Mouse (Mus musculus) intestine, postnatal 0 days (tissue): ENCODE data around the gene M6pr. TPM values are rescaled to one million over a fixed set of nuclear protein-coding genes. Genes with fewer than 3 reads are reported as not detected.

Experiments
- ATAC-seq: fragments of 200-750 bp; cut with Nextera tagmentation; 2 replicates; pipeline ENCODE4 v1.8.0; 2017; ENCODE audit warnings: mild to moderate bottlenecking, moderate TSS enrichment, moderate library complexity
- H3K27ac ChIP-seq: fragments of 300-500 bp; sonication (generic); 2 replicates; pipeline ENCODE4 v1.5.1; 2014; ENCODE audit warnings: mild to moderate bottlenecking, low read depth, low read length, moderate library complexity
- H3K27me3 ChIP-seq: fragments of 300-500 bp; sonication (generic); replicated peaks from 2 replicates; pipeline ENCODE4 v1.6.1; 2014; ENCODE audit warnings: low read length, mixed read lengths; ENCODE audit not compliant: control insufficient read depth, insufficient read depth
- H3K36me3 ChIP-seq: fragments of 300-500 bp; sonication (generic); 2 replicates; pipeline ENCODE4 v1.6.1; 2014; ENCODE audit warnings: mild to moderate bottlenecking, moderate library complexity; ENCODE audit not compliant: control insufficient read depth, insufficient read depth
- H3K4me1 ChIP-seq: fragments of 300-500 bp; sonication (generic); replicated peaks from 2 replicates; pipeline ENCODE4 v1.6.1; 2014; ENCODE audit warnings: antibody characterized with exemption, low read length, mixed read lengths; ENCODE audit not compliant: control insufficient read depth, insufficient read depth
- H3K4me2 ChIP-seq: fragments of 300-500 bp; sonication (generic); replicated peaks from 2 replicates; pipeline ENCODE4 v1.6.1; 2014; ENCODE audit warnings: low read depth, mild to moderate bottlenecking, moderate library complexity
- H3K4me3 ChIP-seq: fragments of 300-500 bp; sonication (generic); 2 replicates; pipeline ENCODE4 v1.5.1; 2014; ENCODE audit warnings: low read depth, low read length
- H3K9ac ChIP-seq: fragments of 300-500 bp; sonication (generic); 2 replicates; pipeline ENCODE4 v1.6.1; 2014; ENCODE audit warnings: mild to moderate bottlenecking, low read depth, low read length
- H3K9me3 ChIP-seq: fragments of 300-500 bp; sonication (generic); 2 replicates; pipeline ENCODE4 v1.6.1; 2016; ENCODE audit warnings: mixed run types; ENCODE audit not compliant: control insufficient read depth
- CTCF ChIP-seq: sonication (generic); IDR thresholded peaks from 2 replicates; pipeline ENCODE4 v1.5.1; 2016; ENCODE audit warnings: low read depth, mild to moderate bottlenecking, control low read depth, antibody characterized with exemption, moderate library complexity
- WGBS: fragments of 180-500 bp; shearing (Covaris S2); extraction: QIAGEN DNeasy Blood & Tissue Kit; methylation state at CpG from one replicate; pipeline ENCODE4 v1.1.7; 2014; 5-methylcytosine and 5-hydroxymethylcytosine counted together
- polyA plus RNA-seq: library from polyadenylated mRNA; unstranded; fragments of >200 nt; fragmentation: Nextera tagmentation; extraction: Ambion mirVana; gene quantifications from 2 replicates; pipeline ENCODE4 v1.2.1, GENCODE M21; 2015

The M6pr gene
- polyA plus RNA-seq, 1 experiment from 2014 or later, result 92.2 TPM

DNA sequence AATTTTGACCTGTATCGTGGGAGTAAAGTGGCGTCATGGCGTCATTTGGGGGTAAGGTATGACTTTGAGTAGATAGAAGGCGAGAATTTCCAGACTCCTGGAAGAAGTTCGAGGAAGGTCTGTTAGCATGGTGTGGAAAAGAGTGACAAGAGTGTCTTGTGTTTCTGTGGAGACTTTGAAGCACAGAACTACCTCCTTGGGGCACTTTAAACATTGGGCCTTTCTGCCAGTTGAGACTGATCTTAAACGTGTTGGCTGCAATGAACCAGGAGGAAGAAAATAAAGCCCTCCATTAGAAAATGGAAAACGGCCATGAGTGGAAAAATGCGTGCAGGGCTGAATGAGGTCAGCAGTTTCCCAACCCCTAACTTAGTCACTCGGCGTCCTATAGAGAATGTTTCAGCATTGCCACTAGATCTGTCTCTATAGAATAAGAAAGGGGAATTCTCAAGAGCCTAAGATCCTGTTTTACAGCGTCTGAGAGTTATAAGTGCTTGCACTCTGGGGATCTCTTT is 983 bp downstream of the M6pr start:
- no peak for TF ChIP-seq CTCF
- peak overlapping the region; percentile 81 for H3K9ac ChIP-seq
- H3K27me3 ChIP-seq, result no peaks in the 10 kb centered on the region
- H3K27ac ChIP-seq, result peak overlapping the region; percentile 76; the same call in 1 of the 2 replicates
- 0 out of 2 replicates have a peak, but pooled peaks cover 8% of the 10 kb centered on the region for H3K4me1 ChIP-seq
- peak overlapping the region; percentile 84 for H3K4me2 ChIP-seq
- H3K9me3 ChIP-seq, result no peaks in the 10 kb centered on the region
- 2% methylated on average over 11 of the region's 11 CpGs for WGBS
- peak overlapping the region; percentile 79 for H3K4me3 ChIP-seq
- no peak for ATAC-seq
- H3K36me3 ChIP-seq, result peaks cover 14% of the 10 kb centered on the region

DNA sequence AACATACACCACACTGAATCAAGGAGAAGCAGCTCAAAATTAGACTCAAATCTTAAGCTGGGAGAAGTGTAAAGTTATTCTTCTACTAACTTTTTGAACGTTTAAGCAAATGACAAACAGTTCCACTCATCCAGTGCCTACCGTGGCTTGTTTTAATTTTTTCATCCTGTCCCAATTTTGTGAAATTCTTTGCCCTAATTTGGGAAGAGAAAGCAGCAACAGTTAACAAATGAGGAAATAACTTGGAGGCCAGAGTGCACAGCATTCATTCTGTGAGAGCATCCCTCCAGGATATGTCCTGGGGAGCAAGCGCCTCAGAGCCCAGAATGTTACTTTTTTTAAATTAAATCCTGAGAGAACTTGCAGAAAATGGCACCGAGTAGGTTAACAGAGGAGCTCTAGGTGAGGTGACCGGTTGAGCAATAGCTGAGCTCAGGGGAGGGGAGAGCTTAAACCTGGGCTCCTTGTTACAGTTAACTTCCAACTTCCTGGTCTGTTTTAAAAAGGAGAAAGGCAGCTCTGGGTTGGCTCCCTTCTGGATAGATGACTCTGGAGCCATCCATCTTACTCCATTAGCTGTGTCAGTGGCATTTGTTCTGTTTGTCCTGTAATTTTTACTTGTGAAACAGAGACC is 1.8 kb downstream of the M6pr start:
- WGBS, result 41% methylated on average over 5 of the region's 5 CpGs
- Histone ChIP-seq H3K4me2 (peak overlapping the region; percentile 84), H3K4me3 (peak overlapping the region; percentile 79; the same call in 1 of the 2 replicates), H3K36me3 (peaks cover 21% of the 10 kb centered on the region), H3K9ac (no peak overlapping the region), H3K27me3 (no peaks in the 10 kb centered on the region), H3K4me1 (0 out of 2 replicates have a peak, but pooled peaks cover 8% of the 10 kb centered on the region), H3K9me3 (no peaks in the 10 kb centered on the region), H3K27ac (no peak overlapping the region)
- no peak for TF ChIP-seq CTCF
- ATAC-seq, result no peak

DNA sequence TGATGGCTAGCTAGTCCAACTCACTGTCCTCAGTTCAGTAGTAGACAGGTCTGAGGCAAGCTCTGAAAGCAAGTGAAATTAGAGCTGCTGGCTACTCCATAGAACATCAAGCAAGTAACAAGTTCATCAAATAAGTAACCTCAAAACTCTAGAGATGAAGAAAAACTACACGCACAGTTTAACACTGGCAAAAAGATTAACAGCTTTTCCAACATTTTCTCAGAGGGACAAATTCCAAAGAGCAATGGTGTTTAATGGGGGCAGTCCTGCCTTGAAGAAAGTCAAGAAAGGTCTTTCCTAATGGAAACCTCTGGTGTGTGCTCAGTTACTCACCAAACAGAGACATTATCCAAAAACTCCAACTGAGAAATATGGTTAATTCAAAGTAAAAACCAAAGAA is 10.2 kb downstream of the M6pr start:
- Histone ChIP-seq H3K36me3 (peaks cover 58% of the 10 kb centered on the region), H3K9ac (no peak overlapping the region)
- ATAC-seq, result no peak

GRCm38 (mm10) chr6:122325361-122325975 is 16.9 kb downstream of the M6pr start:
- Histone ChIP-seq H3K36me3 (peaks cover 17% of the 10 kb centered on the region; the same call in 1 of the 2 replicates), H3K9me3 (no peaks in the 10 kb centered on the region), H3K27ac (no peak overlapping the region), H3K4me2 (no peak overlapping the region), H3K4me1 (no peaks in the 10 kb centered on the region), H3K27me3 (no peaks in the 10 kb centered on the region), H3K9ac (no peak overlapping the region), H3K4me3 (no peak overlapping the region)
- 84% methylated on average over 6 of the region's 6 CpGs for WGBS
- ATAC-seq, result no peak
- no peak for TF ChIP-seq CTCF

More for the DNA sequence above, 10.2 kb downstream of the M6pr start:
- Histone ChIP-seq H3K4me1 (no peaks in the 10 kb centered on the region), H3K27ac (no peak overlapping the region), H3K4me3 (no peak overlapping the region), H3K4me2 (no peak overlapping the region), H3K9me3 (no peaks in the 10 kb centered on the region), H3K27me3 (no peaks in the 10 kb centered on the region)
- WGBS, result 98% methylated on average over 1 of the region's 1 CpGs
- no peak for TF ChIP-seq CTCF

GRCm38 (mm10) chr6:122333081-122333612 is 24.6 kb downstream of the M6pr start:
- WGBS, result 86% methylated on average over 13 of the region's 13 CpGs
- Histone ChIP-seq H3K9me3 (no peaks in the 10 kb centered on the region), H3K36me3 (peaks cover 15% of the 10 kb centered on the region), H3K4me1 (no peaks in the 10 kb centered on the region), H3K9ac (no peak overlapping the region), H3K4me3 (no peak overlapping the region), H3K27ac (no peak overlapping the region), H3K4me2 (no peak overlapping the region), H3K27me3 (no peaks in the 10 kb centered on the region)
- ATAC-seq, result no peak
- no peak for TF ChIP-seq CTCF

GRCm38 (mm10) chr6:122334786-122335340 is 26.3 kb downstream of the M6pr start:
- WGBS, result 86% methylated on average over 7 of the region's 7 CpGs
- no peak for TF ChIP-seq CTCF
- Histone ChIP-seq H3K36me3 (peaks cover 15% of the 10 kb centered on the region), H3K9me3 (no peaks in the 10 kb centered on the region), H3K9ac (no peak overlapping the region), H3K27me3 (no peaks in the 10 kb centered on the region), H3K4me2 (no peak overlapping the region), H3K4me1 (no peaks in the 10 kb centered on the region), H3K4me3 (no peak overlapping the region), H3K27ac (no peak overlapping the region)
- no peak for ATAC-seq
